Mouse (Mus musculus) embryonic stem cell, embryonic (primary cell): ENCODE results near the gene Egfr.

Source experiments
- CTCF ChIA-PET, 4 experiments: fragments of 300-600 bp in 2 of 4; fragments of 350-600 bp in 2 of 4; sonication (Branson Sonifier 250); formaldehyde crosslinking; loops; one replicate each; lab custom pipeline; 2022; ENCODE audit warnings: inconsistent platforms in 2 of 4; lab: Charles Lee
- POLR2A ChIA-PET, 4 experiments: fragments of 300-600 bp in 2 of 4; fragments of 350-600 bp in 2 of 4; sonication (Branson Sonifier 250); formaldehyde crosslinking; loops; one replicate each; lab custom pipeline; 2022; ENCODE audit warnings: antibody characterized with exemption in 4 of 4, inconsistent platforms in 1 of 4; lab: Charles Lee

Egfr gene

GRCm38 (mm10) chr11:16864980-16865561 is 113.1 kb downstream of the Egfr start:
- CTCF ChIA-PET = no interaction called here
- POLR2A ChIA-PET = no interaction called here

DNA sequence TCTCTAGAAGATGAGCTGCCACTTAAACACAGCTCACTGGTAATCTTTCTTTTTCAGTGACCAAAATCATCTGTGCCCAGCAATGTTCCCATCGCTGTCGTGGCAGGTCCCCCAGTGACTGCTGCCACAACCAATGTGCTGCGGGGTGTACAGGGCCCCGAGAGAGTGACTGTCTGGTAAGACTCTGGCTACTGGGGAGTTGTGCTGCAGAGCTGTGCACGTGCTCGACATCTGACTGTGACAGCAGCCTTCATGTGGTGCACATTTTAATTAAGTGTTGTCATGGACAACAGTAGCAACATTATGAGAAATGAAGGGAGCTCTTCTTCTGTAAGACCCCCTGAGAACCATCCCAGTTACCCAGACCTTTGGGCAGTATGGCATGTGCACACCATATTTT is 116.0 kb downstream of the Egfr start:
- ChIA-PET CTCF (no interaction called here), POLR2A (no interaction called here)

DNA sequence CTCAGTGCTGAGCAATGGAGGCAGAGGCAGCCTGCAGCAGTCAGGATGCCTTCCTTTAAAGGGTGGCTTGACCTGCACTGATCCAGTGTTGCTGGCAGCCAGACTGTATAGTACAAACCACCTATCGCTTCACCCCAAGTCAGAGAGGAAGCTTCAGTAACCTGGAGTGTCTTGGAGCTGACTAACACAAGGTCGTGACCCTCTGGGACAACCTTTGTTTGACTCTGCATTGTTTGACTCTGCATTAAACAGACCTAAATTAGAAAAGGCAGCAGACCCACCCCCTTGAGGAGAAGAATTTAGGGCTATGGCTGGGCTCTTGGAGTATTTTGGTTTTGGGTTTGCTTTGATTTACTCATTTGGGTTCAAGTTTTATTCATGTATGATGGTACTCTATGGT is 117.5 kb downstream of the Egfr start:
- CTCF ChIA-PET = no interaction called here
- POLR2A ChIA-PET = interaction anchor here in 2 of 4 experiments (1.0 kb wide), 2 partner anchors 78 to 341 kb away, joined by 3 read pairs; no protein-coding TSS in a partner anchor

DNA sequence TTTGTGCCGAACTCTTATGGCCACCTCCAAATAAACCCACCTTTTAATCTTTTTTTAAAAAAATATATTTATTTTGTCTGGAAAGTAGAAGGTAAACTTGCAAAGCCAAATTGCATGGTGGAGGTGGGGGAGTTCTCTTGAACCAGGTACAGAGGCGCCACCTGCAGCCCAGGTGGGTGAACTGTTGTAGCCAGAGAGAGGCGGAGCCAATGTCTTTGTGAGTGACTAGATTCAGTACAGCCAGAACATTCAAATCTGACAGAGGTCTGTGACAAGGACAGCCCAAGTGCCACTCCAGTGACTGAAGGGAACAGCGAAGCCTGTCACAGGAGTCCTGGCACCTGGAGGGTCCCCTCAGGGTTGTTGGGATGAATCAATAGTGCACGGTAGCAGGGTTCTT is 119.1 kb downstream of the Egfr start:
- POLR2A ChIA-PET = no interaction called here
- CTCF ChIA-PET = no interaction called here

- ChIA-PET CTCF (interaction anchor here in 1 of 4 experiments (0.6 kb wide), 1 partner anchor 254 kb away, joined by 4 read pairs; no protein-coding TSS in a partner anchor), POLR2A (no interaction called here)
Observed at GRCm38 (mm10) chr11:16877676-16878378, 125.8 kb downstream of the Egfr start.

DNA sequence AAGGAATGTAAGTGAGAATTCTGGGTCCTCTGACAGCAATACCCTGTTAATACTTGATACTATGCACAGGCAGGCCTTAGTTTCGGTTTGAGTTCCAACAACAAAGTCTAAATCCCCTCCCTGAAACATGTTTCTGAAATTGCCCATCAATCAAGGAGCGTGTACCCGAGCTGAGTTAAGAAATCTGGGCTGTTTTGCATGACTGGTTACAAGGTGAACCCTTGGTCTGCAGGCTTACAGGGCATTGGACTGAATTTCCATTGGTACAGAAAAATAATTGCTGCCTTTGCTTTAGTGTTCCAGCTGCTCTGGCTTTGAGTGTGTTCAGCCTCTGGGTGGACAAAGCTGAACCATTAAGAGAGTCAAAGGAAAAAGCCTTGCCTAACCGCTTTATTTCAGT is 129.9 kb downstream of the Egfr start:
- POLR2A ChIA-PET = no interaction called here

GRCm38 (mm10) chr11:16886152-16886551 is 134.1 kb downstream of the Egfr start:
- POLR2A ChIA-PET = interaction anchor here in 1 of 4 experiments (0.9 to 1.0 kb wide), 2 partner anchors 22 to 30 kb away, joined by 3 read pairs; no protein-coding TSS in a partner anchor

More for the DNA sequence above, 129.9 kb downstream of the Egfr start:
- CTCF ChIA-PET = no interaction called here

DNA sequence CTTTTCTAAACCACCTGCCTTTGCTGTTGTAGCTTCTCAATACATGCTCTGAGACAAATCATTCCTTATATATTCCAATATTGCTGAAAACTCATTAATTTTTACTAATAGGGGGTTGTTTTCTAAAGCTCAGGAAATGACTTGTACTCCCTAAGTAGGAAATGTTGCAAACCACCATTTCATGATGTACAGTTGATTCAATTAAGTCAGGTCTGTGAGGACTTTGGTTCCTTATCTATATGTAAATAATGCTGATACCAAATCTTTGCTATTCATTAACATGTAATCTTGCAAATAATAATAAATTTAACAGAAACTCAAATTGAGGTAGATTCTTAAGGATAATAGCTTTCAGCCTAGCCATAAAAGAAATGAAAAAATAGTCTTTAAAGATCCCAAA is 136.1 kb downstream of the Egfr start:
- POLR2A ChIA-PET = no interaction called here
- CTCF ChIA-PET = no interaction called here

More at GRCm38 (mm10) chr11:16886152-16886551, 134.1 kb downstream of the Egfr start:
- CTCF ChIA-PET = no interaction called here

DNA sequence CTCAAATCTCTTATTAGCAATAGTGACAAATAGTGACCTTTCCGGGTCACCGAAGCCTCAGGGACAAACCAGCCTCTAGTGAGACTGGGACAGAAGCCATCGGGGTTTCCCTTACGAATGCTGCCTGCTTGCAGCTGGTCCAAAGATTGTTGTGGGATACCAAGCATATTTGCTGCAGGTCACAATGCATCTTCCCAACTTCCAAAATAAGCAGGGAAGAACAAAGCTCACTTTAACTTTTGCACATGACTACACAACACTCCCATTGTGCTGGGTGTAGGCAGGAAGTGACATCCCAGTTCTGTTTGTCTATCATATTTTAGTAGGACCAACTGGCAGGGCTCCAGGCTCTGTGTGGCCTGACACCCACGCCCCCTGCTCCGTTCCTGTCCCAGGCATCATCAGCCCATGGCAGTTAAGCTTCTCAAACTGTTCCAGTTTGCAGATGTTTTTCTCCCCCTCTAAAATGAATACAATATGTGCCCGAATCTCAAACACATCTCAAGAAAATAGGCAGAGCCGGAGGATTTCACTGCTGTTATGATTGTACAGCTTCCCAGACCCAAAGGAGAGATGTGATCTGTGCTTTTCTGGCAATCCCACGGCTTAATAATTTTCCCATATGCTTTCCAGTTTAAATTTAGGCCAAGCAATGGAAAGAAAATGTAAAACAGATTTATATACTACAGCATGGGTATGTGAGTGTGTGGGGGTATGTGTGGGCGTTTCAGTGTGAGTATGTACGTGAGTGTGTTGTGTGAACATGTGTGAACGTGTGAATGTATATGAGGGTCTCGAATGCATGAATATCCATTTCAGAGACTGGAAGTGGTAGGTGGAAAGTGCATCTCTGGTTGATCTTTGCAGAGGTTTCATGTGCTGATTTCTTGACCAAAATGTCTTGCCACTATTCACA is 143.7 kb downstream of the Egfr start:
- CTCF ChIA-PET = no interaction called here
- POLR2A ChIA-PET = interaction anchor here in 1 of 4 experiments (0.7 kb wide), 1 partner anchor 92 kb away, joined by 3 read pairs; no protein-coding TSS in a partner anchor

- CTCF ChIA-PET = no interaction called here
- POLR2A ChIA-PET = no interaction called here
Observed at GRCm38 (mm10) chr11:16897681-16898080, 145.7 kb downstream of the Egfr start.

DNA sequence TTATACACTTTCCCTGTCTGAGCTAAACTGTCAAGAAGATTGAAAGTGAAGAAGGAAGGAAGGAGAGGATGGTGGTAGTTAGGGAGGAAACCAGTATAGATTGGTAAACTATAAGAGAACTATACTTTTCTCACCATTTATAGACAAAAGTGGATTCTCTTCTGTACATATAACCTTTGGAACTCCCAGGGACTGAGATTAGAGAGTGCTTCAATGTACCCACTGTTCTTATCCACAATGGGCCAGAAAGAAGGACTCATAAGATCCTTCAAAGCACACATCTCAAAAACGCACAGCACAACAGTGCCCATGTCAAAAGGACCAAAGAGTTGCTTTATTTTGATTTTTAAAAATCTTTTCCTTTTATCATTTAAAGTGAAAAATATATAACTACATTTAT is 148.2 kb downstream of the Egfr start:
- POLR2A ChIA-PET = no interaction called here
- CTCF ChIA-PET = no interaction called here

GRCm38 (mm10) chr11:16900653-16901416 is 148.8 kb downstream of the Egfr start:
- POLR2A ChIA-PET = interaction anchor here in 1 of 4 experiments (0.8 kb wide), 1 partner anchor 258 kb away, joined by 4 read pairs; the partner anchor contains the start of gene Ppp3r1
- CTCF ChIA-PET = interaction anchor here in 2 of 4 experiments (0.6 kb wide), 2 partner anchors 88 to 380 kb away, joined by 11 to 12 read pairs; no protein-coding TSS in a partner anchor

GRCm38 (mm10) chr11:16904302-16905011 is 152.5 kb downstream of the Egfr start:
- POLR2A ChIA-PET = no interaction called here
- CTCF ChIA-PET = no interaction called here

- ChIA-PET POLR2A (no interaction called here), CTCF (no interaction called here)
Observed at GRCm38 (mm10) chr11:16905012-16905332, 153.0 kb downstream of the Egfr start.

DNA sequence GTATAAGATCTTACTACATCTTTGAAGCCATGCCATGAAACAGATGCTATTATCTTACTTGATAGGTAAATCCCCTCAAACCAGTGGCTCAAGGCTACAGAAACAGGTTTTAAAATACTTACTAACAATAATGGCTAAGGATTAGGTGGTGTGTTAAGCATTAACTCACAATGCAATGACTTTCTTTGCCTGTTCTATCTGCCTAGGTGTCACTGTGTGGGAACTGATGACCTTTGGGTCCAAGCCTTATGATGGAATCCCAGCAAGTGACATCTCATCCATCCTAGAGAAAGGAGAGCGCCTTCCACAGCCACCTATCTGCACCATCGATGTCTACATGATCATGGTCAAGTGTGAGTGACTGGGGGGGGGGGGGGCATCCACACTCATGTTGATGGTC is 154.5 kb downstream of the Egfr start:
- POLR2A ChIA-PET = no interaction called here
- CTCF ChIA-PET = no interaction called here

- ChIA-PET POLR2A (interaction anchor here in 1 of 4 experiments (0.8 kb wide), 1 partner anchor 21 kb away, joined by 3 read pairs; no protein-coding TSS in a partner anchor), CTCF (no interaction called here)
Observed at GRCm38 (mm10) chr11:16907517-16908129, 155.6 kb downstream of the Egfr start.

DNA sequence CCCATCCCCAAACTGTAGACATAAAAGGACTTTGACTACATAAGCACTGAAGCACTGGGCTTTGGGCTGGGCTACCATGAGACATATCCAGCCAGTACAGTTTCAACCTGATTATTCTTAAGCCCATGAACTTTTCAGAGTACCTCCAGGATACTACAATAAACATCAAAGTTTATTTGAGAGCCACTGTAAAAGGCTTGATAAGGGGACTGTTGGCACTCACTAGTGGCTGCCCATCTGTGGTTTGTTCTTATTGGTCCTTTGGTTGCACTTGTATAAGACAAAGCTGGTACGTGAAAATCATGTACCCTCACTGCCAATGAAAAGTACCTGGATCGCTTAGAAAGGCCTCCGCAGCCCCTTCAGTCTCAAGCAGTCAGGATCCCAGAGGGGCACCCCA is 162.8 kb downstream of the Egfr start:
- CTCF ChIA-PET = no interaction called here
- POLR2A ChIA-PET = interaction anchor here in 1 of 4 experiments (2.1 kb wide), 1 partner anchor 36 kb away, joined by 6 read pairs; the partner anchor contains the start of gene Fbxo48

DNA sequence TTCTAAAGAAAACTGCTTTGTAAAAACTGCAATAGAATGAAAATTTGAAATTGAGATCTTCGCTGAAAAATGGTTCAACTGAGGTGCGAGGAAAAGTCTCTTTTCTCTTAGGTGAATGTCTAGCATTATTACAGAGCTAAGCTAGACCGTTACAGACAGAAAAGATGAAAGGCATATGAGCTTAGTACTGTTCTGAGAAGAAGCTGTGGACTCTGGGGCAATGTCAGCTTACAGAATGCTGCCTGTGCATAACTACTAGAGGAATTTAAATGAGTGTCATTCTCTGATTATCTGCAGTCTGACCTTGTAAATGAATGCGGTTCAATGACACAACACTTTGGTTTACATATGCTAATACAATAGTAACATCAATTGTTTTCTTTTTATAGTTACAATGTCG is 163.8 kb downstream of the Egfr start:
- CTCF ChIA-PET = no interaction called here

More for the DNA sequence above, 163.8 kb downstream of the Egfr start:
- POLR2A ChIA-PET = interaction anchor here in 2 of 4 experiments (0.9 to 2.1 kb wide), 3 partner anchors 30 to 35 kb away, joined by 3 to 6 read pairs (median 4); partner anchors contain the start of gene Fbxo48 (in 1 of the 2)
